Mouse (Mus musculus) forebrain, embryonic 12.5 days (tissue): ENCODE data around the gene Cav1. TPM values are rescaled to one million over a fixed set of nuclear protein-coding genes. Genes with fewer than 3 reads are reported as not detected.

Experiments
- ATAC-seq: fragments of 200-750 bp; cut with Nextera tagmentation; 2 replicates; pipeline ENCODE4 v1.8.0; 2017; ENCODE audit warnings: moderate TSS enrichment; ENCODE audit not compliant: low FRiP score
- H3K27ac ChIP-seq: fragments of 300-500 bp; sonication (generic); 2 replicates; pipeline ENCODE4 v1.5.1; 2016; ENCODE audit warnings: mild to moderate bottlenecking
- H3K27me3 ChIP-seq: fragments of 300-500 bp; sonication (generic); 2 replicates; pipeline ENCODE4 v1.6.1; 2016; ENCODE audit warnings: mild to moderate bottlenecking
- H3K36me3 ChIP-seq: fragments of 300-500 bp; sonication (generic); replicated peaks from 2 replicates; pipeline ENCODE4 v1.6.1; 2016; ENCODE audit warnings: mild to moderate bottlenecking
- H3K4me1 ChIP-seq: fragments of 300-500 bp; sonication (generic); 2 replicates; pipeline ENCODE4 v1.6.1; 2016
- H3K4me2 ChIP-seq: fragments of 300-500 bp; sonication (generic); 2 replicates; pipeline ENCODE4 v1.6.1; 2016; ENCODE audit warnings: mild to moderate bottlenecking, moderate library complexity
- H3K4me3 ChIP-seq: fragments of 300-500 bp; sonication (generic); replicated peaks from 2 replicates; pipeline ENCODE4 v1.5.1; 2016; ENCODE audit warnings: mild to moderate bottlenecking
- H3K9ac ChIP-seq: fragments of 300-500 bp; sonication (generic); 2 replicates; pipeline ENCODE4 v1.6.1; 2016; ENCODE audit warnings: mild to moderate bottlenecking
- H3K9me3 ChIP-seq: fragments of 300-500 bp; sonication (generic); 2 replicates; pipeline ENCODE4 v1.6.1; 2016
- WGBS: fragments of 180-500 bp; shearing (Covaris S2); methylation state at CpG from one replicate; pipeline ENCODE4 v1.1.7; 2016; 5-methylcytosine and 5-hydroxymethylcytosine counted together
- polyA plus RNA-seq: library from polyadenylated mRNA; unstranded; fragments of >200 nt; fragmentation: Nextera tagmentation; extraction: Ambion mirVana; gene quantifications from 2 replicates; pipeline ENCODE4 v1.2.1, GENCODE M21; 2016

Cav1 gene
- polyA plus RNA-seq, 1 experiment from 2014 or later, result 13.5 TPM

- Histone ChIP-seq H3K4me2 (no peak overlapping the region), H3K4me1 (peaks cover 12% of the 10 kb centered on the region), H3K9me3 (no peaks in the 10 kb centered on the region), H3K4me3 (no peak overlapping the region), H3K9ac (no peak overlapping the region), H3K27ac (no peak overlapping the region), H3K36me3 (no peaks in the 10 kb centered on the region), H3K27me3 (no peaks in the 10 kb centered on the region)
- 59% methylated on average over 5 of the region's 5 CpGs for WGBS
- no peak for ATAC-seq
Measured at GRCm38 (mm10) chr6:17295116-17295515, 11.0 kb upstream of the Cav1 start.

GRCm38 (mm10) chr6:17306602-17307325 is 629 bp downstream of the Cav1 start:
- WGBS, result under 1% methylated on average over 18 of the region's 19 CpGs
- no peak overlapping the region for H3K27ac ChIP-seq

GRCm38 (mm10) chr6:17307461-17308115 is 1.5 kb downstream of the Cav1 start:
- Histone ChIP-seq H3K36me3 (no peaks in the 10 kb centered on the region), H3K9ac (no peak overlapping the region), H3K27me3 (peaks cover 40% of the 10 kb centered on the region), H3K4me2 (peak overlapping the region; percentile 79), H3K4me3 (peak overlapping the region; percentile 45), H3K27ac (no peak overlapping the region), H3K4me1 (peaks cover 21% of the 10 kb centered on the region), H3K9me3 (no peaks in the 10 kb centered on the region)
- WGBS, result 1% methylated on average over 31 of the region's 31 CpGs
- peak; percentile 76; the same call in 1 of the 2 replicates for ATAC-seq

More at GRCm38 (mm10) chr6:17306602-17307325, 629 bp downstream of the Cav1 start:
- peak overlapping the region; percentile 45 for H3K4me3 ChIP-seq
- no peaks in the 10 kb centered on the region for H3K9me3 ChIP-seq
- peak overlapping the region; percentile 79 for H3K4me2 ChIP-seq
- peak overlapping the region; percentile 55 for H3K9ac ChIP-seq
- peaks cover 40% of the 10 kb centered on the region for H3K27me3 ChIP-seq
- peak; percentile 28; the same call in 1 of the 2 replicates for ATAC-seq
- no peaks in the 10 kb centered on the region for H3K36me3 ChIP-seq
- peaks cover 21% of the 10 kb centered on the region for H3K4me1 ChIP-seq

- H3K4me2 ChIP-seq, result no peak overlapping the region
- no peak overlapping the region for H3K27ac ChIP-seq
- peaks cover 21% of the 10 kb centered on the region for H3K4me1 ChIP-seq
- peaks cover 40% of the 10 kb centered on the region for H3K27me3 ChIP-seq
- no peak overlapping the region for H3K4me3 ChIP-seq
- WGBS, result 51% methylated on average over 2 of the region's 2 CpGs
- no peak for ATAC-seq
- H3K9me3 ChIP-seq, result no peaks in the 10 kb centered on the region
- no peak overlapping the region for H3K9ac ChIP-seq
- no peaks in the 10 kb centered on the region for H3K36me3 ChIP-seq
Measured at GRCm38 (mm10) chr6:17308661-17309060, 2.5 kb downstream of the Cav1 start.

- Histone ChIP-seq H3K9ac (no peak overlapping the region), H3K9me3 (no peaks in the 10 kb centered on the region), H3K36me3 (no peaks in the 10 kb centered on the region), H3K4me1 (peaks cover 21% of the 10 kb centered on the region), H3K4me3 (no peak overlapping the region), H3K27me3 (peaks cover 40% of the 10 kb centered on the region), H3K4me2 (no peak overlapping the region), H3K27ac (no peak overlapping the region)
- ATAC-seq, result no peak
- 83% methylated on average over 2 of the region's 2 CpGs for WGBS
Measured at GRCm38 (mm10) chr6:17309260-17309659, 3.1 kb downstream of the Cav1 start.

- Histone ChIP-seq H3K9me3 (no peaks in the 10 kb centered on the region), H3K27ac (no peak overlapping the region), H3K4me2 (no peak overlapping the region), H3K27me3 (0 out of 2 replicates have a peak, but pooled peaks cover 13% of the 10 kb centered on the region), H3K4me3 (no peak overlapping the region), H3K36me3 (no peaks in the 10 kb centered on the region), H3K9ac (no peak overlapping the region), H3K4me1 (peaks cover 5% of the 10 kb centered on the region; the same call in 1 of the 2 replicates)
- 87% methylated on average over 2 of the region's 2 CpGs for WGBS
- no peak for ATAC-seq
Measured at GRCm38 (mm10) chr6:17314241-17314640, 8.1 kb downstream of the Cav1 start.

GRCm38 (mm10) chr6:17314659-17315616 is 8.8 kb downstream of the Cav1 start:
- Histone ChIP-seq H3K36me3 (no peaks in the 10 kb centered on the region), H3K4me1 (peaks cover 5% of the 10 kb centered on the region; the same call in 1 of the 2 replicates), H3K9ac (no peak overlapping the region), H3K27me3 (0 out of 2 replicates have a peak, but pooled peaks cover 7% of the 10 kb centered on the region), H3K27ac (no peak overlapping the region), H3K4me2 (no peak overlapping the region), H3K9me3 (no peaks in the 10 kb centered on the region), H3K4me3 (no peak overlapping the region)
- no peak for ATAC-seq
- WGBS, result 85% methylated on average over 5 of the region's 5 CpGs

- WGBS, result 69% methylated on average over 15 of the region's 15 CpGs
Measured at GRCm38 (mm10) chr6:17316294-17317166, 10.4 kb downstream of the Cav1 start.

GRCm38 (mm10) chr6:17317167-17317524 is 11.0 kb downstream of the Cav1 start:
- Histone ChIP-seq H3K27me3 (0 out of 2 replicates have a peak, but pooled peaks cover 7% of the 10 kb centered on the region), H3K4me2 (no peak overlapping the region), H3K9me3 (no peaks in the 10 kb centered on the region), H3K36me3 (no peaks in the 10 kb centered on the region), H3K27ac (no peak overlapping the region), H3K4me3 (no peak overlapping the region), H3K9ac (no peak overlapping the region), H3K4me1 (peaks cover 5% of the 10 kb centered on the region; the same call in 1 of the 2 replicates)
- no peak for ATAC-seq
- WGBS, result 24% methylated on average over 1 of the region's 1 CpGs

More at GRCm38 (mm10) chr6:17316294-17317166, 10.4 kb downstream of the Cav1 start:
- H3K27ac ChIP-seq, result no peak overlapping the region
- H3K27me3 ChIP-seq, result 0 out of 2 replicates have a peak, but pooled peaks cover 7% of the 10 kb centered on the region
- H3K36me3 ChIP-seq, result no peaks in the 10 kb centered on the region
- H3K9me3 ChIP-seq, result no peaks in the 10 kb centered on the region
- no peak overlapping the region for H3K4me2 ChIP-seq
- no peak overlapping the region for H3K4me3 ChIP-seq
- peaks cover 5% of the 10 kb centered on the region; the same call in 1 of the 2 replicates for H3K4me1 ChIP-seq
- 0 out of 2 replicates have a peak, but pooled peaks have one; percentile 14 for ATAC-seq
- no peak overlapping the region for H3K9ac ChIP-seq

GRCm38 (mm10) chr6:17317944-17318343 is 11.8 kb downstream of the Cav1 start:
- Histone ChIP-seq H3K9ac (no peak overlapping the region), H3K27ac (no peak overlapping the region), H3K27me3 (0 out of 2 replicates have a peak, but pooled peaks cover 7% of the 10 kb centered on the region), H3K4me1 (peaks cover 5% of the 10 kb centered on the region; the same call in 1 of the 2 replicates), H3K4me3 (no peak overlapping the region), H3K4me2 (no peak overlapping the region), H3K9me3 (no peaks in the 10 kb centered on the region), H3K36me3 (no peaks in the 10 kb centered on the region)
- no peak for ATAC-seq
- WGBS, result 56% methylated on average over 1 of the region's 1 CpGs

GRCm38 (mm10) chr6:17321976-17322375 is 15.8 kb downstream of the Cav1 start:
- Histone ChIP-seq H3K4me3 (no peak overlapping the region), H3K27me3 (no peaks in the 10 kb centered on the region), H3K4me2 (no peak overlapping the region), H3K27ac (no peak overlapping the region), H3K4me1 (0 out of 2 replicates have a peak, but pooled peaks cover 2% of the 10 kb centered on the region), H3K9me3 (no peaks in the 10 kb centered on the region), H3K36me3 (no peaks in the 10 kb centered on the region), H3K9ac (no peak overlapping the region)
- WGBS, result 82% methylated on average over 6 of the region's 6 CpGs
- ATAC-seq, result no peak
